Mouse (Mus musculus) spleen, adult 2 months (tissue): ENCODE measurements around the gene Syne3.

Source experiments
- CTCF ChIP-seq: fragments of 200-500 bp; IDR thresholded peaks from 2 replicates; pipeline ENCODE4 v1.5.1; 2011; ENCODE audit warnings: mild to moderate bottlenecking, inconsistent platforms; ENCODE audit not compliant: insufficient read depth, insufficient read length, insufficient replicate concordance; ENCODE audit errors: extremely low read depth
- POLR2A ChIP-seq: fragments of 200-500 bp; IDR thresholded peaks from 2 replicates; pipeline ENCODE4 v1.6.1; 2011; ENCODE audit warnings: low read depth, low read length, inconsistent platforms

- TF ChIP-seq CTCF (no peak), POLR2A (no peak)
These were observed 8.3 kb downstream of the Syne3 start for GRCm38 (mm10) chr12:105001317-105001716.
